Mouse (Mus musculus) MEL (cell line): ENCODE data around the gene Ephx1. TPM values are rescaled to one million over a fixed set of nuclear protein-coding genes. Genes with fewer than 3 reads are reported as not detected.

ENCODE experiments used
- DNase-seq: peaks from one replicate; pipeline ENCODE4 v3.0.0; 2011; ENCODE audit warnings: low read depth, low spot score
- H3K27ac ChIP-seq: 2 replicates; pipeline ENCODE4 v1.5.1; 2012; ENCODE audit warnings: low read depth, mild to moderate bottlenecking, control low read depth, low read length, moderate library complexity; ENCODE audit not compliant: control insufficient read depth
- H3K27me3 ChIP-seq, 2 experiments: fragments of 150-350 bp in 1 of 2; sonication (generic) in 1 of 2; 2 replicates each; pipeline ENCODE4 v1.6.1; 2012; ENCODE audit warnings: low read length in 2 of 2, mild to moderate bottlenecking in 2 of 2, improper control_type of control experiment in 1 of 2, moderate library complexity in 1 of 2; ENCODE audit not compliant: insufficient read depth in 2 of 2, control insufficient read depth in 1 of 2
- H3K36me3 ChIP-seq, 2 experiments: 2 replicates each; pipeline ENCODE4 v1.6.1; 2012 to 2014; ENCODE audit warnings: low read length in 2 of 2, improper control_type of control experiment in 1 of 2, inconsistent platforms in 1 of 2, mild to moderate bottlenecking in 1 of 2; ENCODE audit not compliant: insufficient read depth in 2 of 2, control insufficient read depth in 1 of 2
- H3K4me1 ChIP-seq, 2 experiments: fragments of 150-350 bp in 1 of 2; sonication (generic) in 1 of 2; 2 replicates each; pipeline ENCODE4 v1.6.1; 2012; ENCODE audit warnings: low read length in 2 of 2, improper control_type of control experiment in 1 of 2, mild to moderate bottlenecking in 1 of 2; ENCODE audit not compliant: insufficient read depth in 2 of 2, control insufficient read depth in 1 of 2
- H3K4me3 ChIP-seq, 2 experiments: fragments of 150-350 bp in 1 of 2; sonication (generic) in 1 of 2; 2 replicates each; pipeline ENCODE4 v1.5.1; 2012; ENCODE audit warnings: low read depth in 2 of 2, low read length in 2 of 2, mild to moderate bottlenecking in 2 of 2, moderate library complexity in 2 of 2, control low read depth in 1 of 2, improper control_type of control experiment in 1 of 2; ENCODE audit not compliant: control insufficient read depth in 1 of 2, insufficient read depth in 1 of 2
- H3K79me2 ChIP-seq: 2 replicates; pipeline ENCODE4 v1.6.1; 2012; ENCODE audit warnings: mild to moderate bottlenecking, low read length, moderate library complexity; ENCODE audit not compliant: control insufficient read depth, poor library complexity, insufficient read depth
- H3K9ac ChIP-seq: 2 replicates; pipeline ENCODE4 v1.6.1; 2012; ENCODE audit warnings: low read depth, mild to moderate bottlenecking, control low read depth, low read length, moderate library complexity; ENCODE audit not compliant: control insufficient read depth, poor library complexity, severe bottlenecking
- H3K9me3 ChIP-seq: fragments of 150-350 bp; sonication (generic); replicated peaks from 2 replicates; pipeline ENCODE4 v1.6.1; 2012; ENCODE audit warnings: mild to moderate bottlenecking, low read length, improper control_type of control experiment, moderate library complexity; ENCODE audit not compliant: insufficient read depth
- BHLHE40 ChIP-seq: IDR thresholded peaks from 2 replicates; pipeline ENCODE4 v1.6.1; 2012; ENCODE audit warnings: low read depth, mild to moderate bottlenecking, inconsistent platforms, low read length, improper control_type of control experiment, borderline replicate concordance
- CHD1 ChIP-seq: IDR thresholded peaks from 2 replicates; pipeline ENCODE4 v1.6.1; 2012; ENCODE audit warnings: low read depth, mild to moderate bottlenecking, inconsistent platforms, low read length, improper control_type of control experiment
- CTCF ChIP-seq, 3 experiments: IDR thresholded peaks in 2 of 3; conservative IDR thresholded peaks in 1 of 3; 2 replicates each; pipeline ENCODE4 v1.5.1; 2011 to 2012; ENCODE audit warnings: low read length in 3 of 3, low read depth in 2 of 3, mild to moderate bottlenecking in 2 of 3, improper control_type of control experiment in 1 of 3, inconsistent platforms in 1 of 3, mixed read lengths in 1 of 3, moderate library complexity in 1 of 3; ENCODE audit not compliant: control insufficient read depth in 1 of 3, insufficient read depth in 1 of 3, poor library complexity in 1 of 3, severe bottlenecking in 1 of 3
- ETS1 ChIP-seq: IDR thresholded peaks from 2 replicates; pipeline ENCODE4 v1.6.1; 2012; ENCODE audit warnings: low read depth, mild to moderate bottlenecking, inconsistent platforms, low read length, improper control_type of control experiment, moderate library complexity
- GABPA ChIP-seq: IDR thresholded peaks from 2 replicates; pipeline ENCODE4 v1.6.1; 2012; ENCODE audit warnings: low read depth, mild to moderate bottlenecking, inconsistent platforms, low read length, improper control_type of control experiment, moderate library complexity
- GATA1 ChIP-seq: IDR thresholded peaks from 2 replicates; pipeline ENCODE4 v1.6.1; 2011; ENCODE audit warnings: low read depth, low read length, improper control_type of control experiment
- HCFC1 ChIP-seq: IDR thresholded peaks from 2 replicates; pipeline ENCODE4 v1.6.1; 2012; ENCODE audit warnings: low read depth, mild to moderate bottlenecking, inconsistent platforms, low read length, improper control_type of control experiment, moderate library complexity
- JUND ChIP-seq: IDR thresholded peaks from 2 replicates; pipeline ENCODE4 v1.6.1; 2011; ENCODE audit warnings: low read depth, mild to moderate bottlenecking, improper control_type of control experiment, low read length
- MAFK ChIP-seq: IDR thresholded peaks from 2 replicates; pipeline ENCODE4 v1.6.1; 2011; ENCODE audit warnings: low read depth, mild to moderate bottlenecking, low read length, improper control_type of control experiment, borderline replicate concordance
- MAZ ChIP-seq: IDR thresholded peaks from 2 replicates; pipeline ENCODE4 v1.6.1; 2012; ENCODE audit warnings: low read depth, mild to moderate bottlenecking, inconsistent platforms, low read length, improper control_type of control experiment
- MXI1 ChIP-seq: IDR thresholded peaks from 2 replicates; pipeline ENCODE4 v1.6.1; 2011; ENCODE audit warnings: mild to moderate bottlenecking, low read depth, low read length, improper control_type of control experiment
- MYB ChIP-seq: IDR thresholded peaks from 2 replicates; pipeline ENCODE4 v1.6.1; 2011; ENCODE audit warnings: mild to moderate bottlenecking, low read depth, low read length, improper control_type of control experiment
- NELFE ChIP-seq: IDR thresholded peaks from 2 replicates; pipeline ENCODE4 v1.6.1; 2011; ENCODE audit warnings: low read depth, low read length, improper control_type of control experiment
- RAD21 ChIP-seq: IDR thresholded peaks from 2 replicates; pipeline ENCODE4 v1.6.1; 2011; ENCODE audit warnings: mild to moderate bottlenecking, low read depth, low read length, improper control_type of control experiment
- SMC3 ChIP-seq: IDR thresholded peaks from 2 replicates; pipeline ENCODE4 v1.6.1; 2011; ENCODE audit warnings: low read depth, low read length, improper control_type of control experiment
- TBP ChIP-seq: IDR thresholded peaks from 2 replicates; pipeline ENCODE4 v1.8.0; 2011; ENCODE audit warnings: low read depth, low read length, improper control_type of control experiment
- TCF12 ChIP-seq: IDR thresholded peaks from 2 replicates; pipeline ENCODE4 v1.6.1; 2014; ENCODE audit warnings: low read depth, mild to moderate bottlenecking, inconsistent platforms, low read length, improper control_type of control experiment, moderate library complexity
- UBTF ChIP-seq: IDR thresholded peaks from 2 replicates; pipeline ENCODE4 v1.6.1; 2012; ENCODE audit warnings: low read depth, mild to moderate bottlenecking, inconsistent platforms, low read length, improper control_type of control experiment, moderate library complexity, borderline replicate concordance; ENCODE audit not compliant: insufficient read depth
- USF1 ChIP-seq: IDR thresholded peaks from 2 replicates; pipeline ENCODE4 v1.6.1; 2014; ENCODE audit warnings: low read depth, mild to moderate bottlenecking, inconsistent platforms, low read length, improper control_type of control experiment, moderate library complexity
- USF2 ChIP-seq, 2 experiments: IDR thresholded peaks; 2 replicates each; pipeline ENCODE4 v1.6.1; 2011 to 2012; ENCODE audit warnings: improper control_type of control experiment in 2 of 2, low read length in 2 of 2, borderline replicate concordance in 1 of 2, inconsistent platforms in 1 of 2, low read depth in 1 of 2, mild to moderate bottlenecking in 1 of 2; ENCODE audit not compliant: insufficient read depth in 1 of 2
- ZC3H11A ChIP-seq: IDR thresholded peaks from 2 replicates; pipeline ENCODE4 v1.6.1; 2012; ENCODE audit warnings: low read depth, mild to moderate bottlenecking, inconsistent platforms, low read length, improper control_type of control experiment
- ZKSCAN1 ChIP-seq: IDR thresholded peaks from 2 replicates; pipeline ENCODE4 v1.6.1; 2012; ENCODE audit warnings: low read depth, mild to moderate bottlenecking, inconsistent platforms, low read length, improper control_type of control experiment, moderate library complexity
- ZMIZ1 ChIP-seq: IDR thresholded peaks from 2 replicates; pipeline ENCODE4 v1.6.1; 2012; ENCODE audit warnings: low read depth, mild to moderate bottlenecking, inconsistent platforms, low read length, improper control_type of control experiment, moderate library complexity
- polyA plus RNA-seq, 2 experiments: library from polyadenylated mRNA; stranded (reverse) in 1 of 2; unstranded in 1 of 2; fragments of >175 nt in 1 of 2; fragments of >200 nt in 1 of 2; gene quantifications; 2 replicates each; pipeline versions ENCODE4 v1.2.1 to v1.2.4; 2012; ENCODE audit warnings: low replicate concordance in 2 of 2, low read depth in 1 of 2; ENCODE audit not compliant: insufficient read length in 2 of 2, insufficient read depth in 1 of 2, missing spikeins in 1 of 2
- total RNA-seq: library from RNA; depleted of rRNA; stranded (reverse); fragments of 300-350 nt; gene quantifications from 2 replicates; pipeline ENCODE4 v1.2.3, GENCODE M21; 2012

Gene Ephx1
- total and polyA plus RNA-seq, 3 experiments, result 0.15 to 0.39 TPM; not detected in 1

DNA sequence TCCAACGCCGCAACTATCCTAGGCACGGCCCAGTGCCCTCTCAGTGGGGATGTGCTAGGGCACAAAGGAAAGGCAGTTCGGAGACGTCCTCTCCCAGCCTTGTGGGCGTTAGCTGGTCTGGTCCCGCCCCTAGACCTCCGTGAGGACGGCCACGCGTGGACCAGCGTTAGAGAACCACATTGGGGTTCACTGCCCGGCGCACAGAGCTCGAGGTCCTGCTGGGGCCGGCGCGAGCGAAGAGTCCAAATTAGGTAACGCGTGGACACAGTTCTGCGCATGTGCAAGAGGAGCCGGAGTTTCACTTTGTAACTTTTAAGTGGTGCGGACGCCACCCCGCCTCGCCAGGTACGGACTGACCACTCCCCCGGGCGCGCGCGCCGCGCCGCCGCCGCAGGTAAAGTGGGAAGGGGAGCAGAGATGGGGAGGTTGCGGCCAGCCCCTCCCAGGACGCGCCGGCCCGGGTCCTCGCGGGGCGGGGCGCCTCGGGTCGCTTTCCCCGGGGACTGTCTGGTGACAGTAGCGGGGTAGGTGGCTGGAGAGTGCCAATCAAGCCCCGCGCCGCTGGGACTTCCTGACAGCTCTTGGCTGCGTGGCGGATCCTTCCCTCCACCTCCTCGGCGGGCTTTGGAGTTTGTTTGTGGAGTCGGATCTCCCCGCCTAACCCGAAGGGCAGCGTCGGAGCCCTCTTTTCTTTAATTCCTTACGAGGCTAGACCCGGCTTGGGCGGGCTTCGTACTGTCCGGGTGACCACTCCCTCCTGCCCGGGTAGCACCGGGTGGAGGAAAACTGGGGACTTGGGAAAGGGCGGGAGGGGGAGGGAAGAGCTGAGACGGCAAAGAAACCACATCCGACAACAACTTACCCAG, 78.3 kb downstream of the Ephx1 start, which contains the start of gene Tmem63a (continued):
- 0 out of 2 replicates have a peak, but pooled peaks have one; percentile 64 for TF ChIP-seq UBTF
- TF ChIP-seq BHLHE40, result no peak
- TF ChIP-seq MAFK, result no peak
- 0 out of 2 replicates have a peak, but pooled peaks have one; percentile 36 for TF ChIP-seq MAZ
- no peak for TF ChIP-seq CTCF (IDR thresholded peaks at IDR 0.05 in 2 of 3, conservative IDR thresholded peaks at IDR 0.05 in 1 of 3; ENCODE audit: control insufficient read depth in 1 of 3, insufficient read depth in 1 of 3, low read depth in 2 of 3, low read length in 3 of 3, poor library complexity in 1 of 3, severe bottlenecking in 1 of 3)
- TF ChIP-seq ZMIZ1, result peak; percentile 36; the same call in 1 of the 2 replicates
- TF ChIP-seq RAD21, result no peak
- TF ChIP-seq USF1, result no peak
- no peak for TF ChIP-seq TCF12
- no peak for TF ChIP-seq MYB
- no peak for TF ChIP-seq ZC3H11A
- TF ChIP-seq MXI1, result no peak
- TF ChIP-seq, all 39 proteins: peak for 9

DNA sequence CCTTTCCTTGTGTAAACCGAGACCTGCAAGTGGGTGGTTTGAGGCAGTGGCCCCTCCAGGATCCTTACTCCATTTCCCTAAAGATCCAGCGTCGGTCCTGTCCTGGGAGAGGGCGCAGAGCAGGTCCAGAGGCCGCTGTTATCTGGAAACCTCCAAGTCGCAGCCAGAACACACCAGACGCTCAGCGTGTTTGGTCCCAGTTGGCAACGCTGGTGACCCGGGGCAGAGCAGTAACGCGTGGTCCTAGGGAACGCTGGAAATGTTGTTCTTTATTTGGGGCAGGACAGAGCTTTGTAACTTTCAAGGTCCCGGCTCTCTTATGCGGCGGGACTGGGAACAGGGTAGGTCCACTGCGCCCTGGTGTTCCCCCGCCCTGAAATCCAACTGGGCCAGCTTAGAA, 79.0 kb downstream of the Ephx1 start:
- Histone ChIP-seq H3K27me3 (no peaks in the 10 kb centered on the region), H3K36me3 (peaks cover 0 to 6% of the 10 kb centered on the region in 2 experiments; a peak in 1 of 4 replicates), H3K27ac (peak overlapping the region; percentile 64; the same call in 1 of the 2 replicates), H3K9ac (peak overlapping the region; percentile 88), H3K4me3 (peak overlapping the region; percentile 59 to 91), H3K79me2 (peaks cover 5% of the 10 kb centered on the region; the same call in 1 of the 2 replicates), H3K9me3 (no peaks in the 10 kb centered on the region), H3K4me1 (peaks cover 3 to 19% of the 10 kb centered on the region in 2 experiments)
- TF ChIP-seq ETS1, result no peak
- DNase-seq, result no peak

DNA sequence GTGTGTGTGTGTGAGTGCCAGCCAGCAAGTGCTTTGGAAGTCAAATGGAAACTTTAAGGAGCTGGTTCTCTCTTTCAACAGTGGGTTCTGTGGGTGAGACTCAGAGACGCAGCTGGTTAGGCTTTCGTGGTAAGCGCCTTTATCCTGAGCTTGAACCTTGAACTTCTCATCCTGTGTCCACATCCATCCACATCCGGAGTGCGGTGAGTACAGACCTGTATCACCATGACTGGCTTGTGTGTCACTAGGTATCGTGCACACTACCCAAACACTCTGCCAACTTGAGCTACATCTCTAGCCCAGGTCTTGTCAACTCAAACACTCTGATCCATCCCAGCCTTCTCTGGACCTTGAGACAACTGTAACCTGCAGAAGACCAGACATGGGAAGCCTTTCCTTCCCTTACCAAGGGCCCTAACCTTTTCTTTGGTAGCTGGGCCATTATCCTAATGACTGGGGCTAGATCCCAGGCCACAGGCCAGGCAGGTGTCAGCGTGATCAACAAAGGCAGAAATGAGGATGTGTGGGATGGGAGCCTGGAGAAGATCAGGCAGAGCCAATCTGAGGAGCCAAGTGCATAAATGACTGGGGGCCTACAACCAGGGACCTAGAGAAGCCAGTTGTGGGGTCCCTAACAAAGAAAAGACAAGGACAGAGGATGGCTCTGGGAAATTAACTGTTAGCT, 79.8 kb downstream of the Ephx1 start:
- Histone ChIP-seq H3K79me2 (peaks cover 5% of the 10 kb centered on the region; the same call in 1 of the 2 replicates), H3K27ac (no peak overlapping the region), H3K4me1 (peaks cover 3 to 19% of the 10 kb centered on the region in 2 experiments), H3K9ac (peak overlapping the region; percentile 88; the same call in 1 of the 2 replicates), H3K4me3 (peak overlapping the region; percentile 59 to 91; a peak in 3 of 4 replicates), H3K9me3 (no peaks in the 10 kb centered on the region), H3K36me3 (peaks cover 0 to 7% of the 10 kb centered on the region in 2 experiments; a peak in 2 of 4 replicates), H3K27me3 (no peaks in the 10 kb centered on the region)
- peak; percentile 15 for DNase-seq
- TF ChIP-seq MXI1 (no peak), JUND (no peak), ETS1 (no peak), HCFC1 (no peak), GABPA (no peak), TBP (no peak), MYB (no peak), SMC3 (no peak), USF2 (IDR thresholded peaks at IDR 0.05; ENCODE audit: borderline replicate concordance in 1 of 2, insufficient read depth in 1 of 2, low read depth in 1 of 2, low read length in 2 of 2) (no peak), ZKSCAN1 (no peak), NELFE (no peak), ZMIZ1 (no peak), GATA1 (no peak), CHD1 (no peak), MAFK (no peak), TCF12 (no peak), BHLHE40 (no peak)
